Mouse (Mus musculus): ENCODE measurements around the gene Synj1.
A peak's percentile ranks its signal among the peaks of the same experiment; 100 is the strongest.

Gene Synj1

GRCm38 (mm10) chr16:91011021-91011683 is at the start of gene Synj1:
Synj1 (minus strand) TSS chr16:91011308.
- DNase-seq (ENCODE audit: low read depth, low spot score): peak; percentile 95

- no peak for DNase-seq (ENCODE audit: low read depth, low spot score)
Measured at GRCm38 (mm10) chr16:91057741-91058140, 46.6 kb upstream of the Synj1 start.

GRCm38 (mm10) chr16:91057261-91057660 is 46.2 kb upstream of the Synj1 start:
- no peak for DNase-seq (ENCODE audit: low read depth, low spot score)

GRCm38 (mm10) chr16:91056043-91056821 is 45.1 kb upstream of the Synj1 start:
- DNase-seq (ENCODE audit: low read depth, low spot score): no peak

GRCm38 (mm10) chr16:91055150-91055549 is 44.0 kb upstream of the Synj1 start:
- no peak for DNase-seq (ENCODE audit: low read depth, low spot score)

GRCm38 (mm10) chr16:91053599-91053998 is 42.5 kb upstream of the Synj1 start:
- no peak for DNase-seq (ENCODE audit: low read depth, low spot score)

GRCm38 (mm10) chr16:91045511-91045910 is 34.4 kb upstream of the Synj1 start:
- DNase-seq (ENCODE audit: low read depth, low spot score): peak; percentile 80

- DNase-seq (ENCODE audit: low read depth, low spot score): peak; percentile 99
Measured at GRCm38 (mm10) chr16:91044270-91045182, 33.4 kb upstream of the Synj1 start, which contains the start of gene Paxbp1. Paxbp1 (minus strand) TSS chr16:91044543.

GRCm38 (mm10) chr16:91043461-91044248 is 32.5 kb upstream of the Synj1 start:
- DNase-seq (ENCODE audit: low read depth, low spot score): peak; percentile 78

GRCm38 (mm10) chr16:91042640-91043039 is 31.5 kb upstream of the Synj1 start:
- DNase-seq (ENCODE audit: low read depth, low spot score): peak; percentile 12

GRCm38 (mm10) chr16:91035866-91036265 is 24.8 kb upstream of the Synj1 start:
- no peak for DNase-seq (ENCODE audit: low read depth, low spot score)

GRCm38 (mm10) chr16:91030751-91031150 is 19.6 kb upstream of the Synj1 start:
- DNase-seq (ENCODE audit: low read depth, low spot score): no peak

GRCm38 (mm10) chr16:91029901-91030300 is 18.8 kb upstream of the Synj1 start:
- no peak for DNase-seq (ENCODE audit: low read depth, low spot score)

GRCm38 (mm10) chr16:91029161-91029743 is 18.1 kb upstream of the Synj1 start:
- no peak for DNase-seq (ENCODE audit: low read depth, low spot score)

GRCm38 (mm10) chr16:91026290-91026689 is 15.2 kb upstream of the Synj1 start:
- no peak for DNase-seq (ENCODE audit: low read depth, low spot score)

GRCm38 (mm10) chr16:91023384-91023783 is 12.3 kb upstream of the Synj1 start:
- peak; percentile 65 for DNase-seq (ENCODE audit: low read depth, low spot score)

GRCm38 (mm10) chr16:91020842-91021483 is 9.9 kb upstream of the Synj1 start:
- no peak for DNase-seq (ENCODE audit: low read depth, low spot score)

- DNase-seq (ENCODE audit: low read depth, low spot score): no peak
Measured at GRCm38 (mm10) chr16:91019476-91019875, 8.4 kb upstream of the Synj1 start.

- peak; percentile 65 for DNase-seq (ENCODE audit: low read depth, low spot score)
Measured at GRCm38 (mm10) chr16:91015761-91016160, 4.7 kb upstream of the Synj1 start.

GRCm38 (mm10) chr16:91011847-91012246 is 739 bp upstream of the Synj1 start:
- peak; percentile 63 for DNase-seq (ENCODE audit: low read depth, low spot score)

Measured in 3T3-L1 (cell line).